Mouse (Mus musculus) intestine, postnatal 0 days (tissue): Measurements from ENCODE around the gene Cept1. TPM values are rescaled to one million over a fixed set of nuclear protein-coding genes. Genes with fewer than 3 reads are reported as not detected.

ENCODE experiments used
- ATAC-seq: fragments of 200-750 bp; cut with Nextera tagmentation; 2 replicates; pipeline ENCODE4 v1.8.0; 2017; ENCODE audit warnings: mild to moderate bottlenecking, moderate TSS enrichment, moderate library complexity
- H3K27ac ChIP-seq: fragments of 300-500 bp; sonication (generic); 2 replicates; pipeline ENCODE4 v1.5.1; 2014; ENCODE audit warnings: mild to moderate bottlenecking, low read depth, low read length, moderate library complexity
- H3K27me3 ChIP-seq: fragments of 300-500 bp; sonication (generic); replicated peaks from 2 replicates; pipeline ENCODE4 v1.6.1; 2014; ENCODE audit warnings: low read length, mixed read lengths; ENCODE audit not compliant: control insufficient read depth, insufficient read depth
- H3K36me3 ChIP-seq: fragments of 300-500 bp; sonication (generic); 2 replicates; pipeline ENCODE4 v1.6.1; 2014; ENCODE audit warnings: mild to moderate bottlenecking, moderate library complexity; ENCODE audit not compliant: control insufficient read depth, insufficient read depth
- H3K4me1 ChIP-seq: fragments of 300-500 bp; sonication (generic); replicated peaks from 2 replicates; pipeline ENCODE4 v1.6.1; 2014; ENCODE audit warnings: antibody characterized with exemption, low read length, mixed read lengths; ENCODE audit not compliant: control insufficient read depth, insufficient read depth
- H3K4me2 ChIP-seq: fragments of 300-500 bp; sonication (generic); replicated peaks from 2 replicates; pipeline ENCODE4 v1.6.1; 2014; ENCODE audit warnings: low read depth, mild to moderate bottlenecking, moderate library complexity
- H3K4me3 ChIP-seq: fragments of 300-500 bp; sonication (generic); 2 replicates; pipeline ENCODE4 v1.5.1; 2014; ENCODE audit warnings: low read depth, low read length
- H3K9ac ChIP-seq: fragments of 300-500 bp; sonication (generic); 2 replicates; pipeline ENCODE4 v1.6.1; 2014; ENCODE audit warnings: mild to moderate bottlenecking, low read depth, low read length
- H3K9me3 ChIP-seq: fragments of 300-500 bp; sonication (generic); 2 replicates; pipeline ENCODE4 v1.6.1; 2016; ENCODE audit warnings: mixed run types; ENCODE audit not compliant: control insufficient read depth
- CTCF ChIP-seq: sonication (generic); IDR thresholded peaks from 2 replicates; pipeline ENCODE4 v1.5.1; 2016; ENCODE audit warnings: low read depth, mild to moderate bottlenecking, control low read depth, antibody characterized with exemption, moderate library complexity
- WGBS: fragments of 180-500 bp; shearing (Covaris S2); extraction: QIAGEN DNeasy Blood & Tissue Kit; methylation state at CpG from one replicate; pipeline ENCODE4 v1.1.7; 2014; 5-methylcytosine and 5-hydroxymethylcytosine counted together
- polyA plus RNA-seq: library from polyadenylated mRNA; unstranded; fragments of >200 nt; fragmentation: Nextera tagmentation; extraction: Ambion mirVana; gene quantifications from 2 replicates; pipeline ENCODE4 v1.2.1, GENCODE M21; 2015

Cept1 gene
- polyA plus RNA-seq, 1 experiment from 2014 or later, result 71.3 TPM

GRCm38 (mm10) chr3:106496996-106497395, 50.6 kb downstream of the Cept1 start:
- 64% methylated on average over 3 of the region's 3 CpGs for WGBS
- no peak for TF ChIP-seq CTCF
- Histone ChIP-seq H3K36me3 (peaks cover 12% of the 10 kb centered on the region; the same call in 1 of the 2 replicates), H3K4me1 (peaks cover 32% of the 10 kb centered on the region), H3K27me3 (no peaks in the 10 kb centered on the region), H3K4me3 (no peak overlapping the region), H3K27ac (no peak overlapping the region), H3K9me3 (no peaks in the 10 kb centered on the region), H3K4me2 (no peak overlapping the region), H3K9ac (no peak overlapping the region)
- ATAC-seq, result no peak

GRCm38 (mm10) chr3:106496045-106496721, 51.4 kb downstream of the Cept1 start:
- no peak for TF ChIP-seq CTCF
- Histone ChIP-seq H3K4me2 (no peak overlapping the region), H3K27ac (peak overlapping the region; percentile 65), H3K27me3 (no peaks in the 10 kb centered on the region), H3K36me3 (peaks cover 8% of the 10 kb centered on the region; the same call in 1 of the 2 replicates), H3K9me3 (no peaks in the 10 kb centered on the region), H3K4me3 (no peak overlapping the region), H3K9ac (no peak overlapping the region), H3K4me1 (peaks cover 34% of the 10 kb centered on the region)
- WGBS, result 20% methylated on average over 4 of the region's 4 CpGs
- peak; percentile 91 for ATAC-seq

- Histone ChIP-seq H3K27me3 (no peaks in the 10 kb centered on the region), H3K4me3 (no peak overlapping the region), H3K4me2 (no peak overlapping the region), H3K27ac (peak overlapping the region; percentile 65), H3K36me3 (peaks cover 8% of the 10 kb centered on the region; the same call in 1 of the 2 replicates), H3K9me3 (no peaks in the 10 kb centered on the region), H3K9ac (no peak overlapping the region), H3K4me1 (peaks cover 34% of the 10 kb centered on the region)
- no peak for TF ChIP-seq CTCF
- peak; percentile 72 for ATAC-seq
- WGBS, result 39% methylated on average over 1 of the region's 1 CpGs
Observed at GRCm38 (mm10) chr3:106495346-106496044, 52.1 kb downstream of the Cept1 start.

GRCm38 (mm10) chr3:106494417-106494950, 53.1 kb downstream of the Cept1 start:
- no peak for ATAC-seq
- 73% methylated on average over 1 of the region's 1 CpGs for WGBS
- no peak overlapping the region for H3K4me2 ChIP-seq
- peak overlapping the region; percentile 42; the same call in 1 of the 2 replicates for H3K27ac ChIP-seq
- H3K9me3 ChIP-seq, result no peaks in the 10 kb centered on the region
- TF ChIP-seq CTCF, result no peak
- H3K9ac ChIP-seq, result no peak overlapping the region
- peaks cover 9% of the 10 kb centered on the region; the same call in 1 of the 2 replicates for H3K36me3 ChIP-seq
- H3K4me1 ChIP-seq, result peaks cover 34% of the 10 kb centered on the region
- no peaks in the 10 kb centered on the region for H3K27me3 ChIP-seq
- no peak overlapping the region for H3K4me3 ChIP-seq

- WGBS, result 42% methylated on average over 3 of the region's 3 CpGs
- H3K4me3 ChIP-seq, result no peak overlapping the region
- H3K4me2 ChIP-seq, result no peak overlapping the region
- peak overlapping the region; percentile 42; the same call in 1 of the 2 replicates for H3K27ac ChIP-seq
- no peak overlapping the region for H3K9ac ChIP-seq
- H3K9me3 ChIP-seq, result no peaks in the 10 kb centered on the region
- peaks cover 6% of the 10 kb centered on the region; the same call in 1 of the 2 replicates for H3K36me3 ChIP-seq
- H3K4me1 ChIP-seq, result peaks cover 31% of the 10 kb centered on the region
- ATAC-seq, result no peak
- TF ChIP-seq CTCF, result no peak
- H3K27me3 ChIP-seq, result no peaks in the 10 kb centered on the region
Observed at GRCm38 (mm10) chr3:106493882-106494281, 53.7 kb downstream of the Cept1 start.

- Histone ChIP-seq H3K9me3 (no peaks in the 10 kb centered on the region), H3K36me3 (peaks cover 3% of the 10 kb centered on the region; the same call in 1 of the 2 replicates), H3K4me2 (no peak overlapping the region), H3K4me3 (no peak overlapping the region), H3K27me3 (no peaks in the 10 kb centered on the region), H3K4me1 (peaks cover 36% of the 10 kb centered on the region), H3K27ac (peak overlapping the region; percentile 42; the same call in 1 of the 2 replicates), H3K9ac (no peak overlapping the region)
- no peak for ATAC-seq
- 75% methylated on average over 8 of the region's 8 CpGs for WGBS
- no peak for TF ChIP-seq CTCF
Observed at GRCm38 (mm10) chr3:106493202-106493601, 54.4 kb downstream of the Cept1 start.
